Mouse (Mus musculus): ENCODE data around the gene Taf4.

Taf4 gene

DNA sequence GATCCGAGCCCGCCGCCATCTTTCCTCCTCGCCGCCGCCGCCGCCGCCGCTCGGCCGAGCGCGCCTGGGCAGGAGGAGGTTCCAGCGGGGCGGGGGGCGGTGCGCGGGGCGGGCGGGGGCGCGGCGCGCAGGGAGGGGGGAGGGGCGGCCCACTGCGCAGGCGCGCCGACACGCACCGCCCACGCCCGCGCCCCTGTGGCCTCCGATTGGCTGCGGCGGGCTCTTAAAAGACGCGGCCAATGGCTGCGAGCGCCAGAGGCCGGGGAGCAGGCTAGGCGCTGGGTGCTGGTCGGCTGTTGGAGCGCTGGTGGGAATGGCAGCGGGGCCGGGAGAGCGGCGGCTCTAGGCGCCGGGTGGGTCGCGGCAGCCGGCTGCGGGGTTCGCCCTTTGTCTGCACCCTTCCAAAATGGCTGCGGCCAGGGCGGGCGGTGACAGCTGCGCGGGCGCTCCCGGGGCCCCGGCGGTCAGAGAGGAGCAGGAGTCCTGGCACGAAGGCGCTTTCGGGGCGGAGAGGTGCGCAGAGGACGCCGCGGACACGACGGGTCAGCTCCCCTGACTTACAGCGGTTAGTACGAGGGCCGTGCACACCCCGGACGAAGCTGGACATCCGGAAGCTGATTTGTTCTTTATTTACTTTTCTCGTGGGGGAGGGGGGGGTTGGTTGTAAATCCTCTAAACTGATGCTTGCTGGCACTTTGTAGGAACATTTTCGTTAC is at the start of gene Taf4:
Taf4 (minus strand) TSS at position 19 of the 716 bp plus-strand sequence.
- peak; percentile 91 for DNase-seq

GRCm38 (mm10) chr2:180025861-180026200 is 49.4 kb upstream of the Taf4 start:
- DNase-seq = no peak

- peak; percentile 16 for DNase-seq
These were observed 48.9 kb upstream of the Taf4 start for GRCm38 (mm10) chr2:180025135-180025860.

GRCm38 (mm10) chr2:180024401-180025098 is 48.1 kb upstream of the Taf4 start, which contains the start of gene Lsm14b:
Gene Lsm14b, plus strand, starts transcription at chr2:180024987.
- peak; percentile 98 for DNase-seq

DNA sequence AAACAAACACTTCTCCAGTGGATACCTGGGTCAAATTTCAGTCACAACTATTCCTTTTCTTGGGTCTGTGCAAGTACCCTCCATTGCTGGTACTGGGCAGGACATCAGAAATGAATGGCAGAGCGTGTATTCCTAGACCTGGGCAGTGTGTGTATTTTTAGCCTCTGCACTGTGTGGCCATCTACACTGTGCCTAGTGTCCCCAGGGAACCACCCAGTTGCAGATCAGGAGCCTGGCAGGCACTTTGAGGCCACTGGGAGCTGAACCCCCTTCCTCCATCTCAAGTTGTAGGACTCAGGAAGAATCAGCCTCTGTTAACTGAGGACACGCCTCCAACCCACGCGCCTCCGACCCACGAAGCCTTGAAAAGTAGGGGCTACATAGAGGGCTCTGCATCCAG is 46.3 kb upstream of the Taf4 start:
- no peak for DNase-seq

GRCm38 (mm10) chr2:180020919-180021318 is 44.5 kb upstream of the Taf4 start:
- no peak for DNase-seq

DNA sequence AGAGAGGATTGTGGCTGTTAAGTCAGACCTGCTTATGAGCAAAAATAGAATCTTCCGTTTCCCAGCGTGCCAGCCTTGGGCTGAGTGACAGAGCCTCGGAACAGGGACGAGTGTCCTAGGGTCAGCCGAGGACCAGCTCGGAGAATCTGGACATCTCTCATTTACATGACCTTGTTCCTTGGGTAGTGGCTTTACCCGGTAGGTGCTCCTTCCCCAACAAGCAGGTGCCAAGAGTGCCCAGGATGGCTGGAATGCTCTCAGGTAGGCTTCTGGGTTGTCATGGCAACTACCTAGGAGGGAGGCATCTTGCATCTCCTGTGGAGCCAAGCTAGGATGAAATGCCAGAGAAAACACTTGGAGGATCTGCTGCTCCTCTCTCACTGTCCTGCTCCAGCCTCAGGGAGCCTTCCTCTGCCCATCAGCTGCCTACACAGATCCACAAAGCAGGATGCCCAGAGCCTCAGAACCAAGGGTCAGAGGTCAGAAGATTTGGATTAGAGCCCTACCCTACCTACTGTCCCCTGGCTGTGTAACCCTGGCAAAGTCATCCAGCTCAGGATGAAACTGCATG is 43.7 kb upstream of the Taf4 start:
- no peak for DNase-seq

DNA sequence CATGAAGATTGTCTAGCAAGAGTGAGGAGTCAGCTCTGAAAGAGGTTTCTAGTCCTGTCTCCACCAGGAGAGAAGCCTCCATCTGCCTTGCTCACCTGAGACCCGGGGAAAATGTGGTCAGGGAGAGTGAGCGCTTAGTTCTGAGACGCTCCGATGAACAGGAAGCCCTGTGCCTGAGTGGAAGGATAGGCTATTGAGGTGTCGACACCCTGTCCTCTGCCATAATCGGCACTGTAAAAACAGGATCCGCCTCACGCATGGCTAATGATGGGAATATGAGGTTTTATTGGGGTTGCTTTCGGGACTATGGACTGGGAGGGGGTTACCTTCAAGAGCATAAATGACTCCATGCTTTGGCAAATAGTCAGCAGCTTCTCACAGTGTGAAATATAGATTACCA is 42.1 kb upstream of the Taf4 start:
- DNase-seq = no peak

DNA sequence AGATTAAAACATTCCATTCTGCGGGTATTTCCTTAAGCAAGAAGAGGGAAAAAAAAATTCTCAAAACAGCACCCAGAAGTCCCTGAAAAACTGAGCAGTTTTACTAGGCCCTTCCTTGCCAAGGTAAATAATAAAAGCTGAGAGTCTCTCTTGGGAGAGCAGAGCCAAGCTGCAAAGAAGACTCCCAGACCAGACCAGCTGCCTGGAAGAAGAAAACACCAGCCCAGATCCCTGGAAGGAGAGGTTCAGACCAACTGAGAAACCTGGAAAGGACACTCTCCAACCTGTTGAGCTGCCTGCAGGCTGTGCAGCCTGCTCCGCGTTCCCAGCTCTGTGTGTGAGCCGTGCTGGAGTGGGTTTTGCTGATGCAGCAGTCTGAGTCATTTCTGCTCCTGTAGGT is 41.2 kb upstream of the Taf4 start:
- no peak for DNase-seq

DNA sequence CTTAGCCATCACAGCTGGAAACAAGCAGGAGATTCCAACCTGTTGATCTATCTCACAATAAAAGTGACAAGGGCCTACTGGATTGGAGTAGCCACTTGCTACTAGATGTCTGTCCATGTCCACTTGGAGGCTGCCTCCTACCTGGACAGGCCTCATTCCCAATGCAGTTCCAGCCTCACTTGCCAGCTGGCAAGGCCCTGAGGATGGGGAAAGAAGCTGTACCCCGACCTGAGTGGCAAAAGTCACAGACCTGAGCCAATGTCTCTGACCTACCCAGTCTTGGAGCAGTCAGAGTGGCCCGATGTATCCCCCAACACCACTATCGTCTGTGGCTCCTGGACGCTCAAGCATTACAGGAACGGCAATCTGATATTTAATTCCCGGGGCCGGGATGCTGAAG is 37.2 kb upstream of the Taf4 start:
- no peak for DNase-seq

DNA sequence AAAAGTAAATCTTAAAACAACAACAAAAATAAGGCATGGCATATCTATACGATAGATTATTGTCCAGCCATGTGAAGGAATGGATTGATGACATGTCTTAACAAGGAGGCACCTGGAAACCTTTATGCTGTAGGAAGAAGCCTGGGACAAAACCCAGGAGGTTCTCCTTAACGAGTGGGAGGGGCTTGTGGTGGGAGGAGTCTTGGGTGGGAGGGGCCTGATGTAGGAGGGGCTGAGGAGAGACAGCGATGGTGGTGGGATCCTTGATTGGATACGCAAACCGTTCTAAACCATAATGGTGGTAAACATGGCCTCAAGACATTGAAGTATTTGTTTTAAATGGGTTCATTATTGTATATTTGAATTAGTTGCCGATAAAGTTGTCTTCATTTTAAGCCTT is 34.9 kb upstream of the Taf4 start:
- no peak for DNase-seq

GRCm38 (mm10) chr2:180010686-180011085 is 34.2 kb upstream of the Taf4 start:
- DNase-seq = no peak

GRCm38 (mm10) chr2:180006352-180007017 is 30.0 kb upstream of the Taf4 start:
- no peak for DNase-seq

DNA sequence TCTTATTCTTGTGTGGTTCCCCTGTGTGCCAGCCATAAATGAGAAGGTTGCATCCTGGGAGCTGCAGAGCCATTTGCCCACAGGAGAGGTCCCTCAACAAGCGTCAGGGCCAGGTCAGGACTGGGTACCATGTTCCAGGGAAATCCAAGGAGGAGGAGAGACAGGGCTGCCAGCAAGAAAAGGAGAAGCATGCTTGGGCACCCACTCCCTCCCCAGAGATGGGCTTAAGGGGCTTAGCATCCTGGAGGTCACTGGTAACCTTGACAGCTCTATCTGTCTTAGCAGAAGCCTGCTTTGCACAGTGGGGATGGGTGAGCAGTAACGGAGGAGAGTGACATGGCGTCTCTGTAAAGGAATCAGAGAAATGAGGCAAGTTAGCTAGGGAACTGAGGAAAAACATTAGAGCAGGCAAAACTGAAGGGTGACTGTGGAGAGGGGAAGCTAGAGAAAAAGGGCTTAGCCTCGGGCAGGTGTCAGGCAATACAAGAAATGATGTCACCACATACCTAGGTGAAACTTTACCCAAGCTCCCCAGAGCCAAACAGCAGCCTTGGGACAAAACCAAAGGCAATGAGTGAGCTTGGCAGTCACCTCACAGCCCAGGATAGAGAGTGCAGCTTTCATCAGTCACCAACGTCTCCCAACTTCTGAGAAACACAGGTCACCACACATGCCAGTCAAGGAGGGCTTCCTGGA is 29.4 kb upstream of the Taf4 start:
- DNase-seq = no peak

DNA sequence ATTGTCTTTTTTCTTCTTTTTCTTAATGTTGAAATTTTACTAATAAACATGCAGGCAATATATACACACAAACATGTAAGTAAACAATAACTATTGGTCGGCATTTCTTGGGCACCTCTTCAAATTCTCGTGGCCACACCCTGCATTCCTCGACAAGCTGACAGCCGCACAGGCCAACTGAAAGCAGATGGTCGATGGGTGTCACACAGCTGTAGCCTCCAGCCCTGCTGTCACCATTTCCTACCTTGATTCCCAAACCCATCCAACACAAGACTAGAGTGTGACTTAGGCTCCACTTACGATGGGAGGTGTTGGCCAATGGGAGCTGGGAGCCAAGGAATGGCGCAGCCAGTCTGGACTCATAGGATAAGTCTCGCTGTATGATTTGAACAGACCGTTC is 25.2 kb upstream of the Taf4 start:
- DNase-seq = no peak

DNA sequence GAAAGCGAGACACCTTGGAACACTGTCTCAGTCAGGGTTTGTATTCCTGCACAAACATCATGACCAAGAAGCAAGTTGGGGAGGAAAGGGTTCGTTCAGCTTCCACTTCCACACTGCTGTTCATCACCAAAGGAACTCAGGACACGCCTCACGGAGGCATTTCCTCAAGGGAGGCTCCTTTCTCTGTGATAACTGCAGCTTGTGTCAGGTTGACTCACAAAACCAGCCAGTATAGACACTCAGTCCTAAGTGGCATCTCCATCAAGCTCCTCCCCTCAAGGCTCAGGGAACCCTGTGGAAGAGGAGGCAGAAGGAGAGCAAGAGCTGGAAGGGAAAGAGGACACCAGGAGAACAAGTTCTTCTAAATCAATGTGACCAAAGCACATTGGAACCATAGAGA is 22.0 kb upstream of the Taf4 start:
- no peak for DNase-seq

- no peak for DNase-seq
These were observed 16.6 kb upstream of the Taf4 start for GRCm38 (mm10) chr2:179993071-179993470.

GRCm38 (mm10) chr2:179989098-179989497 is 12.7 kb upstream of the Taf4 start:
- DNase-seq = no peak

GRCm38 (mm10) chr2:179986437-179987022 is 10.1 kb upstream of the Taf4 start:
- DNase-seq = no peak

DNA sequence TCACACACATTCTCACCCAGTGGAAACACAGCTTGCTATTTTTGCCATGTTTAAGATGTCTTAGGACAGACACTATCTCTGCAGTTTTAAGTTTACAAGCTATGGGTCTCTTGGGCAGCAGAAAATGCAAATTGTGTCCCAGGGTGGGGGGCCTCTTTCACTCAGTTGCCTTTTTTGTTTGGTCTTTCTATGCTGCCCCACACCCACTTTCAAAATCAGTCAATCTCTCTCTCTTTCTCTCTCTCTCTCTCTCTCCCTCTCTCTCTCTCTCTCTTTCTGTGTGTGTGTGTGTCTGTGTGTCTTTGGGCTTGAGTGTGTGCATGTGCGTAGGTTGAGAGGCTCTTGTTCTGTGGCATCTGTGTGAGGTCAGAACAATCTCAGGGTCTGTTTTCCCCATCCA is 9.2 kb upstream of the Taf4 start:
- no peak for DNase-seq

- no peak for DNase-seq
These were observed 8.4 kb upstream of the Taf4 start for GRCm38 (mm10) chr2:179984830-179985229.

- no peak for DNase-seq
These were observed 6.3 kb upstream of the Taf4 start for GRCm38 (mm10) chr2:179982715-179983114.
